In genomic region chr11:98583265-98583552, GRCm38 (mm10) we compare ENCODE assay signal across 18 mouse cellular contexts. TPM values are rescaled to one million over a fixed set of nuclear protein-coding genes. Genes with fewer than 3 reads are reported as not detected.
DNase-seq lines count a peak whose midpoint lies in the region; ATAC-seq and TF ChIP-seq lines count a peak whose summit lies in the region.
"Had no signal": no experiment of that assay in that cellular context is flagged by ENCODE, and none has a peak within 500 bp of the region (broad histone marks: within the 10 kb centered on the region; RNA-seq: fewer than 3 reads in every experiment).

No protein-coding gene starts in this region.

- H3K9ac ChIP-seq in heart, embryonic 11.5 days (ENCODE audit: low read depth, low read length) = peak overlapping the region; percentile 49
- no peak overlapping the region for H3K9ac ChIP-seq in stomach, embryonic 15.5 days
- no peak overlapping the region for H3K9ac ChIP-seq in stomach, postnatal 0 days (ENCODE audit: low read length)
- peak overlapping the region; percentile 95 for H3K9ac ChIP-seq in liver, embryonic 12.5 days
- H3K9ac ChIP-seq: limb, embryonic 13.5 days had no signal

- H3K27me3 ChIP-seq in heart, embryonic 11.5 days (ENCODE audit: control insufficient read depth, insufficient read depth, low read length) = no peaks in the 10 kb centered on the region
- no peaks in the 10 kb centered on the region for H3K27me3 ChIP-seq in stomach, embryonic 15.5 days (replicated peaks)
- no peaks in the 10 kb centered on the region for H3K27me3 ChIP-seq in stomach, postnatal 0 days (ENCODE audit: control insufficient read depth, insufficient read depth, low read length)
- no peaks in the 10 kb centered on the region for H3K27me3 ChIP-seq in liver, embryonic 12.5 days (replicated peaks)
- H3K27me3 ChIP-seq in embryonic facial prominence, embryonic 10.5 days (replicated peaks; ENCODE audit: low read depth, poor library complexity, severe bottlenecking) = no peaks in the 10 kb centered on the region
- H3K27me3 ChIP-seq: limb, embryonic 13.5 days had no signal

- peaks cover 7% of the 10 kb centered on the region for H3K36me3 ChIP-seq in heart, embryonic 11.5 days (ENCODE audit: control insufficient read depth, insufficient read depth, low read length)
- peaks cover 17% of the 10 kb centered on the region for H3K36me3 ChIP-seq in stomach, embryonic 15.5 days
- peaks cover 8% of the 10 kb centered on the region for H3K36me3 ChIP-seq in stomach, postnatal 0 days (ENCODE audit: control insufficient read depth, insufficient read depth, low read length)
- peaks cover 37% of the 10 kb centered on the region for H3K36me3 ChIP-seq in liver, embryonic 12.5 days
- peaks cover 48% of the 10 kb centered on the region for H3K36me3 ChIP-seq in embryonic facial prominence, embryonic 10.5 days (replicated peaks)

- WGBS in heart, embryonic 11.5 days (ENCODE audit: insufficient replicate concordance) = 76% methylated on average over 3 of the region's 3 CpGs
- WGBS in stomach, embryonic 15.5 days = 79% methylated on average over 3 of the region's 3 CpGs
- 87% methylated on average over 3 of the region's 3 CpGs for WGBS in stomach, postnatal 0 days
- 12% methylated on average over 3 of the region's 3 CpGs for WGBS in liver, embryonic 12.5 days (ENCODE audit: insufficient replicate concordance)
- 94% methylated on average over 3 of the region's 3 CpGs for WGBS in embryonic facial prominence, embryonic 10.5 days

- H3K4me1 ChIP-seq in heart, embryonic 11.5 days (ENCODE audit: control insufficient read depth, insufficient read depth, low read length) = peaks cover 71% of the 10 kb centered on the region
- peaks cover 28% of the 10 kb centered on the region for H3K4me1 ChIP-seq in stomach, embryonic 15.5 days
- H3K4me1 ChIP-seq in stomach, postnatal 0 days (replicated peaks; ENCODE audit: control insufficient read depth, insufficient read depth) = peaks cover 9% of the 10 kb centered on the region
- peaks cover 92% of the 10 kb centered on the region for H3K4me1 ChIP-seq in liver, embryonic 12.5 days
- peaks cover 31% of the 10 kb centered on the region for H3K4me1 ChIP-seq in embryonic facial prominence, embryonic 10.5 days

- TF ChIP-seq EP300 in stomach, postnatal 0 days (optimal IDR thresholded peaks at IDR 0.05) = no peak

- no peak for TF ChIP-seq CTCF in stomach, postnatal 0 days (IDR thresholded peaks at IDR 0.05; ENCODE audit: low read depth)

- H3K4me3 ChIP-seq in heart, embryonic 11.5 days (ENCODE audit: low read depth, low read length) = no peak overlapping the region
- no peak overlapping the region for H3K4me3 ChIP-seq in stomach, embryonic 15.5 days (replicated peaks)
- no peak overlapping the region for H3K4me3 ChIP-seq in stomach, postnatal 0 days (ENCODE audit: low read depth, low read length)
- peak overlapping the region; percentile 97 for H3K4me3 ChIP-seq in liver, embryonic 12.5 days
- no peak overlapping the region for H3K4me3 ChIP-seq in embryonic facial prominence, embryonic 10.5 days
- H3K4me3 ChIP-seq: limb, embryonic 13.5 days had no signal

- H3K27ac ChIP-seq in heart, embryonic 11.5 days (ENCODE audit: low read depth, low read length) = peak overlapping the region; percentile 89
- no peak overlapping the region for H3K27ac ChIP-seq in stomach, embryonic 15.5 days
- no peak overlapping the region for H3K27ac ChIP-seq in stomach, postnatal 0 days (replicated peaks)
- peak overlapping the region; percentile 99 for H3K27ac ChIP-seq in liver, embryonic 12.5 days
- no peak overlapping the region for H3K27ac ChIP-seq in embryonic facial prominence, embryonic 10.5 days (replicated peaks)
- H3K27ac ChIP-seq: limb, embryonic 13.5 days had no signal

- no peak for DNase-seq in heart, adult 8-10 months (ENCODE audit: low spot score)
- no peak for DNase-seq in stomach, postnatal 0 days (ENCODE audit: low spot score)
- DNase-seq in spleen, postnatal 4 days (ENCODE audit: low spot score in 2 of 2) = peak; percentile 77 to 83
- DNase-seq in embryonic facial prominence, embryonic 10.5 days (ENCODE audit: low spot score) = no peak
- no peak for DNase-seq in gastrocnemius, adult 8-10 months (ENCODE audit: low spot score in 2 of 2)
- DNase-seq: cerebellum, adult 9-10 months; heart, postnatal 36 days; kidney, adult 18-20 months had no signal

- no peaks in the 10 kb centered on the region for H3K9me3 ChIP-seq in heart, embryonic 11.5 days (replicated peaks; ENCODE audit: control insufficient read depth, low read length)
- H3K9me3 ChIP-seq in stomach, embryonic 15.5 days = no peaks in the 10 kb centered on the region
- H3K9me3 ChIP-seq in stomach, postnatal 0 days (ENCODE audit: control insufficient read depth, low read length) = no peaks in the 10 kb centered on the region
- no peaks in the 10 kb centered on the region for H3K9me3 ChIP-seq in liver, embryonic 12.5 days (replicated peaks)
- H3K9me3 ChIP-seq in embryonic facial prominence, embryonic 10.5 days = no peaks in the 10 kb centered on the region
- H3K9me3 ChIP-seq: limb, embryonic 13.5 days had no signal

- H3K4me2 ChIP-seq in heart, embryonic 11.5 days = peak overlapping the region; percentile 47
- H3K4me2 ChIP-seq in stomach, embryonic 15.5 days = no peak overlapping the region
- no peak overlapping the region for H3K4me2 ChIP-seq in stomach, postnatal 0 days (replicated peaks; ENCODE audit: low read depth)
- peak overlapping the region; percentile 96 for H3K4me2 ChIP-seq in liver, embryonic 12.5 days
- H3K4me2 ChIP-seq: limb, embryonic 13.5 days had no signal

- ATAC-seq in heart, embryonic 11.5 days (replicated peaks; ENCODE audit: insufficient number of reproducible peaks, low FRiP score, low TSS enrichment) = peak; percentile 56; the same call in 1 of the 2 replicates
- peak; percentile 41; the same call in 1 of the 2 replicates for ATAC-seq in stomach, embryonic 15.5 days (ENCODE audit: insufficient read depth, low FRiP score, low read depth)
- no peak for ATAC-seq in stomach, postnatal 0 days (ENCODE audit: low FRiP score, low TSS enrichment)
- peak; percentile 75 for ATAC-seq in liver, embryonic 12.5 days
- ATAC-seq: midbrain, embryonic 16.5 days had no signal

RNA-seq across cellular contexts. Expression of gene Ormdl3, which starts 4.0 kb away (rescaled TPM):
- 9.6 and 15.0 TPM in 2 replicates for polyA plus RNA-seq in heart, embryonic 11.5 days (2014; fragmentation: Nextera tagmentation; extraction: Ambion mirVana)
- 10 to 100 TPM; 39.7 to 46.4 (median 43.1) TPM for total RNA-seq in heart, adult 8-10 months (2022)
- polyA plus RNA-seq in stomach, embryonic 15.5 days (2015; fragmentation: Nextera tagmentation; extraction: Ambion mirVana) = 55.6 and 61.8 TPM in 2 replicates
- polyA plus RNA-seq in stomach, postnatal 0 days (2015; fragmentation: Nextera tagmentation; extraction: Ambion mirVana) = 31.1 TPM in 2 replicates
- polyA plus RNA-seq in liver, embryonic 12.5 days (2016; fragmentation: Nextera tagmentation; extraction: Ambion mirVana) = 44.2 and 44.3 TPM in 2 replicates
- 56.7 and 57.7 TPM in 2 replicates for polyA plus RNA-seq in embryonic facial prominence, embryonic 10.5 days (2016; fragmentation: Nextera tagmentation; extraction: Ambion mirVana)
- total RNA-seq in gastrocnemius, adult 8-10 months (2022) = 10 to 100 TPM; 26.7 to 31.9 (median 28.4) TPM

RNA-seq across cellular contexts. Expression of gene Lrrc3c, which starts 14.9 kb away (rescaled TPM):
- not detected in 2 replicates for polyA plus RNA-seq in heart, embryonic 11.5 days (2014; fragmentation: Nextera tagmentation; extraction: Ambion mirVana)
- total RNA-seq in heart, adult 8-10 months (2022) = not detected
- polyA plus RNA-seq in stomach, embryonic 15.5 days (2015; fragmentation: Nextera tagmentation; extraction: Ambion mirVana) = not detected in 2 replicates
- polyA plus RNA-seq in stomach, postnatal 0 days (2015; fragmentation: Nextera tagmentation; extraction: Ambion mirVana) = not detected in 2 replicates
- not detected in 2 replicates for polyA plus RNA-seq in liver, embryonic 12.5 days (2016; fragmentation: Nextera tagmentation; extraction: Ambion mirVana)
- polyA plus RNA-seq in embryonic facial prominence, embryonic 10.5 days (2016; fragmentation: Nextera tagmentation; extraction: Ambion mirVana) = not detected in 2 replicates
- not detected for total RNA-seq in gastrocnemius, adult 8-10 months (2022)
- total RNA-seq: adrenal gland, postnatal 4 days; granulocyte monocyte progenitor cell, adult 5-6 weeks; heart, postnatal 36 days had no signal
- polyA plus RNA-seq: frontal cortex, adult 2 months; large intestine, adult 2 months; limb, embryonic 13.5 days; midbrain, embryonic 16.5 days; neural tube, embryonic 11.5 days had no signal

RNA-seq across cellular contexts. Expression of gene Zpbp2, which starts 32.3 kb away (rescaled TPM):
- polyA plus RNA-seq in heart, embryonic 11.5 days (2014; fragmentation: Nextera tagmentation; extraction: Ambion mirVana) = 0.33 and 0.62 TPM in 2 replicates
- total RNA-seq in heart, adult 8-10 months (2022) = not detected
- 0.31 and 0.40 TPM in 2 replicates for polyA plus RNA-seq in stomach, embryonic 15.5 days (2015; fragmentation: Nextera tagmentation; extraction: Ambion mirVana)
- polyA plus RNA-seq in stomach, postnatal 0 days (2015; fragmentation: Nextera tagmentation; extraction: Ambion mirVana) = 0.10 and 0.16 TPM in 2 replicates
- 0.46 and 0.55 TPM in 2 replicates for polyA plus RNA-seq in liver, embryonic 12.5 days (2016; fragmentation: Nextera tagmentation; extraction: Ambion mirVana)
- polyA plus RNA-seq in embryonic facial prominence, embryonic 10.5 days (2016; fragmentation: Nextera tagmentation; extraction: Ambion mirVana) = 0.20 and 0.47 TPM in 2 replicates
- total RNA-seq in gastrocnemius, adult 8-10 months (2022) = not detected
- total RNA-seq: heart, postnatal 36 days had no signal

RNA-seq across cellular contexts. Expression of gene Ikzf3, which starts 37.4 kb away (rescaled TPM):
- polyA plus RNA-seq in heart, embryonic 11.5 days (2014; fragmentation: Nextera tagmentation; extraction: Ambion mirVana) = 0.13 TPM in 1 of 2 replicates, not detected in the other
- total RNA-seq in heart, adult 8-10 months (2022) = 1 to 10 TPM in 2 of 4 experiments, under 1 TPM in 2; 0.47 to 1.3 (median 0.86) TPM
- 0.50 and 0.69 TPM in 2 replicates for polyA plus RNA-seq in stomach, embryonic 15.5 days (2015; fragmentation: Nextera tagmentation; extraction: Ambion mirVana)
- 0.15 and 0.19 TPM in 2 replicates for polyA plus RNA-seq in stomach, postnatal 0 days (2015; fragmentation: Nextera tagmentation; extraction: Ambion mirVana)
- polyA plus RNA-seq in liver, embryonic 12.5 days (2016; fragmentation: Nextera tagmentation; extraction: Ambion mirVana) = 0.07 and 0.12 TPM in 2 replicates
- polyA plus RNA-seq in embryonic facial prominence, embryonic 10.5 days (2016; fragmentation: Nextera tagmentation; extraction: Ambion mirVana) = 0.05 and 0.13 TPM in 2 replicates
- not detected for total RNA-seq in gastrocnemius, adult 8-10 months (2022)
- total RNA-seq: granulocyte monocyte progenitor cell, adult 5-6 weeks had no signal
- polyA plus RNA-seq: midbrain, embryonic 16.5 days; neural tube, embryonic 11.5 days had no signal

RNA-seq across cellular contexts. Expression of gene Gm12355, which starts 42.3 kb away (rescaled TPM):
- polyA plus RNA-seq in heart, embryonic 11.5 days (2014; fragmentation: Nextera tagmentation; extraction: Ambion mirVana) = 0.34 and 0.44 TPM in 2 replicates
- total RNA-seq in heart, adult 8-10 months (2022) = 10 to 100 TPM in 1 of 4 experiments, 1 to 10 TPM in 3; 4.8 to 12.3 (median 7.9) TPM
- polyA plus RNA-seq in stomach, embryonic 15.5 days (2015; fragmentation: Nextera tagmentation; extraction: Ambion mirVana) = 1.1 and 5.0 TPM in 2 replicates
- polyA plus RNA-seq in stomach, postnatal 0 days (2015; fragmentation: Nextera tagmentation; extraction: Ambion mirVana) = 0.81 and 0.82 TPM in 2 replicates
- 0.87 and 0.96 TPM in 2 replicates for polyA plus RNA-seq in liver, embryonic 12.5 days (2016; fragmentation: Nextera tagmentation; extraction: Ambion mirVana)
- 1.3 and 2.0 TPM in 2 replicates for polyA plus RNA-seq in embryonic facial prominence, embryonic 10.5 days (2016; fragmentation: Nextera tagmentation; extraction: Ambion mirVana)
- total RNA-seq in gastrocnemius, adult 8-10 months (2022) = 1 to 10 TPM; 5.1 to 6.1 (median 5.4) TPM
- polyA plus RNA-seq: large intestine, adult 2 months had no signal

Comparison
In these comparisons a context has a peak if more than half of its experiments do, and no peak if none do; other contexts are left out.
1. H3K27ac ChIP-seq: peak in heart, embryonic 11.5 days (single experiment) and liver, embryonic 12.5 days (single experiment); none in stomach, embryonic 15.5 days (single experiment), stomach, postnatal 0 days (single experiment) and embryonic facial prominence, embryonic 10.5 days (single experiment).
2. H3K4me2 ChIP-seq: peak in heart, embryonic 11.5 days (single experiment) and liver, embryonic 12.5 days (single experiment); none in stomach, embryonic 15.5 days (single experiment) and stomach, postnatal 0 days (single experiment).
3. H3K9ac ChIP-seq: peak in heart, embryonic 11.5 days (single experiment) and liver, embryonic 12.5 days (single experiment); none in stomach, embryonic 15.5 days (single experiment) and stomach, postnatal 0 days (single experiment).
4. DNase-seq: peak in spleen, postnatal 4 days (2 of 2); none in heart, adult 8-10 months (single experiment), stomach, postnatal 0 days (single experiment), embryonic facial prominence, embryonic 10.5 days (single experiment) and gastrocnemius, adult 8-10 months (0 of 2).